Mouse (Mus musculus) E14TG2a.4 (cell line): ENCODE results near the gene Gramd2.

ENCODE experiments used
- CTCF ChIP-seq: conservative IDR thresholded peaks from 2 replicates; pipeline ENCODE4 v1.5.1; 2014; ENCODE audit warnings: low read length
- NANOG ChIP-seq: IDR thresholded peaks from 2 replicates; pipeline ENCODE4 v1.6.1; 2014; ENCODE audit warnings: borderline replicate concordance, low read length, mixed read lengths
- POU5F1 ChIP-seq: IDR thresholded peaks from 2 replicates; pipeline ENCODE4 v1.6.1; 2014; ENCODE audit warnings: low read length, borderline replicate concordance

- no peak for TF ChIP-seq CTCF
- TF ChIP-seq NANOG = no peak
- TF ChIP-seq POU5F1 = no peak
These were observed 38.6 kb upstream of the Gramd2 start for GRCm38 (mm10) chr9:59641320-59641719.
